Mouse (Mus musculus) intestine, embryonic 14.5 days (tissue): ENCODE measurements around the gene Usp51. TPM values are rescaled to one million over a fixed set of nuclear protein-coding genes. Genes with fewer than 3 reads are reported as not detected.

Experiments
- polyA plus RNA-seq: library from polyadenylated mRNA; unstranded; fragments of >200 nt; fragmentation: Nextera tagmentation; extraction: Ambion mirVana; gene quantifications from 2 replicates; pipeline ENCODE4 v1.2.1, GENCODE M21; 2014

The Usp51 gene
- polyA plus RNA-seq, 1 experiment from 2014 or later: 1.0 TPM

Other genes starting within 250 kb of the Usp51 start
- gene Shroom2, start 237.0 kb upstream of the Usp51 start, polyA plus RNA-seq: 8.1 and 8.7 TPM in 2 replicates
- 0.35 TPM in 1 of 2 replicates, not detected in the other for gene Gpr143, start 224.5 kb upstream of the Usp51 start, polyA plus RNA-seq
- 42.2 and 46.5 TPM in 2 replicates for gene Mageh1, start 31.1 kb downstream of the Usp51 start, polyA plus RNA-seq
- gene Foxr2, start 112.3 kb downstream of the Usp51 start, polyA plus RNA-seq: 0.07 and 0.22 TPM in 2 replicates
- gene Rragb, start 133.5 kb downstream of the Usp51 start, polyA plus RNA-seq: 2.7 and 2.8 TPM in 2 replicates
- gene Klf8, start 231.0 kb downstream of the Usp51 start, polyA plus RNA-seq: 0.75 and 0.99 TPM in 2 replicates